Mouse (Mus musculus) CD8-positive naive resting alpha-beta T cell, adult 57 days (primary cell): ENCODE measurements around the gene Psd4. TPM values are rescaled to one million over a fixed set of nuclear protein-coding genes. Genes with fewer than 3 reads are reported as not detected.

ENCODE experiments used
- total RNA-seq: library from RNA; stranded (reverse); gene quantifications from one replicate; pipeline ENCODE4 v1.2.4, GENCODE M21; 2023

The Psd4 gene
- total RNA-seq: 164 TPM

DNA sequence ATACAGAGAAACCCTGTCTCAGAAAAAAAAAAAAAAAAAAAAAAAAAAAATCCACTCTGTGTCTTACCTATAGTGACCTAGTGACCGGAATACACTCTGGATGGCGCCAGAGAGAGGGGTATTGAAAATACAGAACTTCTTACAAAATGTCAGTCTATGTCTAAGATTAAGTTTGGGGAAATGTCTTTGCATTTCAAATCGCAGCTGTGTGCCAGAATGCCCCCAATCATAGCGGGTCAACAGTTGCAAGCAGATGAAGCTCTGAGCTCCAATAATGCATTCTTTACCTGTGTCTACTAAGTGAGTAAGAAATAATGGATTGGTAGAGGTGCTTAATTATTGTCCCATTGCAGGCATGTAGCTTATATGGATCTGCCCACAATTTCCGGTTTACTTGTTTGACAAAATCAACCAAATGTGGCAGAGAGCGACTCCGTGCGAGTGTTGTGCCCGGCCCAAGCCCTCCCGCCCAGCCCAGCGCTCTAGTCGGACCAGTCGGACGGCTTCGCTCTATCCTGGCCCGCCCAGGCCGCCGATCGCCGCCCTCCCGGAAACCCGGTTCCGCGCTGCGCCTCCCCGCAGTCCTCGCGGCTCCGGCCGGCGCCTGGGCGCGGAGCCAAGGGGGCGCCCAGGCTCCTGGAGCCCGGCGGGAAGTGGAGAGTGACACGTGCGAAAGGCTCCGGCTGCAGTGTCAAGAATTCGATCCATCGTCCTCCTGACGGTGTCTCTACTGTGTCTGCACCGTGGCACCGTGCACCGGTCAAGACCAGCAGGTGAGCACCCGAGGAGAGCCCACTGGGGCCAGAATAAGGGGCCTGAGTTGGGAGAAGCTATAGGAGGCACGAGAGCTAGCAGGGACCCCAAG, at the start of gene Psd4:
TSS of gene Psd4 (plus strand) at position 551 of the 865 bp plus-strand sequence.

DNA sequence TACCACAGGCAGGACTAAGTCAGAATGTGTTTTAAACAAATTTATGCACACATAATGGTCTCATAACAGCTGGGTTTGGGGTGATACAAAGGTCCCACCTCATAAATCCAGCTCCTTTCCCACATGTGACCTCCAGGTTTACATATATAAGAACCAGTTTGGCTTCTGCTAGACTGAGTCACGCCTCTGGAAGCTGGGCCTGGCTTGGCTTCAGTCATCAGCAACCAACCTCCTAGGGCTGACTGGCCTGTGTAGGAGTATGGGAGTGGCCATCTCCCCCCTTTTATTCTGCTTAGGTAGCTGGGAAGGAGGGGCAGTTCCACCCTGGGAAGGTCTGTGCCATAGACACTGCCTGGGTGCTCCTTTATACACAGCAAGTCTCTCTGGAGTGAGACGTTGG, 30.8 kb upstream of the Psd4 start, which contains the start of gene Il1rn:
TSS of gene Il1rn (plus strand) at position 309 of the 400 bp plus-strand sequence.

Other genes with a start within 250 kb of the Psd4 start
- not detected for gene Il1f8, start 214.4 kb upstream of the Psd4 start, total RNA-seq
- 0.40 TPM for gene Il1f9, start 181.1 kb upstream of the Psd4 start, total RNA-seq
- not detected for gene Il1f6, start 152.2 kb upstream of the Psd4 start, total RNA-seq
- gene Il1f5, start 90.6 kb upstream of the Psd4 start, total RNA-seq: not detected
- not detected for gene Il1f10, start 76.4 kb upstream of the Psd4 start, total RNA-seq
- 0.52 TPM for gene Il1rn, start 30.7 kb upstream of the Psd4 start, total RNA-seq
- gene Pax8, start 108.0 kb downstream of the Psd4 start, total RNA-seq: not detected